Mouse (Mus musculus) limb, embryonic 14.5 days (tissue): ENCODE data around the gene Arhgap21. TPM values are rescaled to one million over a fixed set of nuclear protein-coding genes. Genes with fewer than 3 reads are reported as not detected.

Source experiments
- ATAC-seq: fragments of 200-750 bp; cut with Nextera tagmentation; 2 replicates; pipeline ENCODE4 v1.8.0; 2017; ENCODE audit warnings: low read depth, moderate number of reproducible peaks, moderate TSS enrichment; ENCODE audit not compliant: low FRiP score
- DNase-seq: peaks from one replicate; pipeline ENCODE4 v3.0.0-alpha.2; 2015; ENCODE audit warnings: low spot score
- H3K27ac ChIP-seq: fragments of 300-500 bp; sonication (generic); replicated peaks from 2 replicates; pipeline ENCODE4 v1.5.1; 2014; ENCODE audit warnings: low read depth, mild to moderate bottlenecking, low read length, moderate library complexity, mixed read lengths
- H3K27me3 ChIP-seq: fragments of 300-500 bp; sonication (generic); 2 replicates; pipeline ENCODE4 v1.6.1; 2014; ENCODE audit warnings: low read length, mixed read lengths; ENCODE audit not compliant: control insufficient read depth, insufficient read depth
- H3K36me3 ChIP-seq: fragments of 300-500 bp; sonication (generic); 2 replicates; pipeline ENCODE4 v1.6.1; 2014; ENCODE audit warnings: mild to moderate bottlenecking, low read length, moderate library complexity, mixed read lengths; ENCODE audit not compliant: control insufficient read depth, insufficient read depth
- H3K4me1 ChIP-seq: fragments of 300-500 bp; sonication (generic); 2 replicates; pipeline ENCODE4 v1.6.1; 2014; ENCODE audit warnings: antibody characterized with exemption, low read length, mixed read lengths; ENCODE audit not compliant: control insufficient read depth, insufficient read depth
- H3K4me2 ChIP-seq: fragments of 300-500 bp; sonication (generic); replicated peaks from 2 replicates; pipeline ENCODE4 v1.6.1; 2014; ENCODE audit warnings: low read depth, mild to moderate bottlenecking, low read length, moderate library complexity; ENCODE audit not compliant: severe bottlenecking
- H3K4me3 ChIP-seq: fragments of 300-500 bp; sonication (generic); replicated peaks from 2 replicates; pipeline ENCODE4 v1.5.1; 2014; ENCODE audit warnings: low read length
- H3K9ac ChIP-seq: fragments of 300-500 bp; sonication (generic); 2 replicates; pipeline ENCODE4 v1.6.1; 2014; ENCODE audit warnings: mild to moderate bottlenecking, low read depth, low read length, moderate library complexity; ENCODE audit not compliant: severe bottlenecking
- H3K9me3 ChIP-seq: fragments of 300-500 bp; sonication (generic); 2 replicates; pipeline ENCODE4 v1.6.1; 2016; ENCODE audit warnings: low read length; ENCODE audit not compliant: control insufficient read depth
- POLR2A ChIP-seq: fragments of 200-500 bp; IDR thresholded peaks from 2 replicates; pipeline ENCODE4 v1.8.0; 2012; ENCODE audit warnings: inconsistent platforms, mild to moderate bottlenecking, moderate library complexity, borderline replicate concordance; ENCODE audit not compliant: insufficient read depth, insufficient read length; ENCODE audit errors: extremely low read depth
- WGBS: fragments of 180-500 bp; shearing (Covaris S2); extraction: QIAGEN DNeasy Blood & Tissue Kit; methylation state at CpG from one replicate; pipeline ENCODE4 v1.1.7; 2014; 5-methylcytosine and 5-hydroxymethylcytosine counted together
- polyA plus RNA-seq, 2 experiments: library from polyadenylated mRNA; depleted of rRNA in 1 of 2; stranded (reverse) in 1 of 2; unstranded in 1 of 2; fragments of >200 nt; fragmentation: Nextera tagmentation in 1 of 2; extraction: Ambion mirVana in 1 of 2; gene quantifications; 2 replicates each; pipeline versions ENCODE4 v1.2.1 to v1.2.3; 2012 to 2014

The Arhgap21 gene
- polyA plus RNA-seq, 2 experiments = 19.6 to 29.2 TPM

DNA sequence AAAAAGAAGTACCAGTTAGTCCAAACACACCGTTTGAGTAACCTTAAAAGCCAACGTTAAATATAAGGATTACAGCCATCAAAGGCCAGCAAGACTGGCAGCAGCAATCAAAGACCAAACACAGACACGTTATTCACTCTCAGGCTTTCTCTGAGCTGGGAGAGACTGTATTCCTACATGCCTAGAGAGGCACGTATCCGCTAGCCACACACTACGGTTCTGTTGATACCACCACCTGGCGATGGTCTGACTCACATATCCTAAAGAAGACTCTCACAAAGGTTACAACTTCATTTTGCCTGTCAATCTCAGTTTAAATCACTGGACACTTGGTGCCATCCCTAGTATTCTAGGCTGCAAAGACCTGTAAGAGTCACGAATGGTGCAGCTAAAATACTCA is 13.3 kb downstream of the Arhgap21 start:
- no peak overlapping the region for H3K4me2 ChIP-seq
- no peaks in the 10 kb centered on the region for H3K27me3 ChIP-seq
- no peaks in the 10 kb centered on the region for H3K9me3 ChIP-seq
- TF ChIP-seq POLR2A = no peak
- no peak for ATAC-seq
- no peak overlapping the region for H3K9ac ChIP-seq
- no peaks in the 10 kb centered on the region for H3K36me3 ChIP-seq
- 74% methylated on average over 8 of the region's 8 CpGs for WGBS
- no peak overlapping the region for H3K27ac ChIP-seq
- peaks cover 3% of the 10 kb centered on the region for H3K4me1 ChIP-seq
- no peak overlapping the region for H3K4me3 ChIP-seq
- no peak for DNase-seq

DNA sequence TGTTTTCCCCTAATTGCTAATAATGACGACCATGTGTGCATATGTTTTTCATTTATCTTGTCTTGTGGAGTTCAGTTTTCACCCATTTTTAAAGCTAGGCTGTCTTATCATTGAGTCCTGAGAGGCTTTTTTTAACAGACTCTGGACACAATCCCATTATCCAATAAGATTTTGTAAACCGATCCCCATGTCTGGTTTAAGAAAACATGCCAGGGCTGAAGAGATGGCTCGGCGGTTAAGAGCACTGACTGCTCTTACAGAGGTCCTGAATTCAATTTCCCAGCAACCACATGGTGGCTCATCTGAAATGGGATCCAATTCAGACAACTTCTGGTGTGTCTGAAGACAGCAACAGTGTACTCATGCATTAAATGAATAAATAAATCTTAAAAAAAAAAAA is 16.0 kb downstream of the Arhgap21 start:
- 34% methylated on average over 4 of the region's 4 CpGs for WGBS
- H3K36me3 ChIP-seq = no peaks in the 10 kb centered on the region
- H3K27me3 ChIP-seq = no peaks in the 10 kb centered on the region
- no peak for DNase-seq
- H3K4me2 ChIP-seq = no peak overlapping the region
- no peak overlapping the region for H3K9ac ChIP-seq
- no peak for ATAC-seq
- no peak overlapping the region for H3K27ac ChIP-seq
- TF ChIP-seq POLR2A = no peak
- H3K4me1 ChIP-seq = no peaks in the 10 kb centered on the region
- H3K4me3 ChIP-seq = no peak overlapping the region
- no peaks in the 10 kb centered on the region for H3K9me3 ChIP-seq

DNA sequence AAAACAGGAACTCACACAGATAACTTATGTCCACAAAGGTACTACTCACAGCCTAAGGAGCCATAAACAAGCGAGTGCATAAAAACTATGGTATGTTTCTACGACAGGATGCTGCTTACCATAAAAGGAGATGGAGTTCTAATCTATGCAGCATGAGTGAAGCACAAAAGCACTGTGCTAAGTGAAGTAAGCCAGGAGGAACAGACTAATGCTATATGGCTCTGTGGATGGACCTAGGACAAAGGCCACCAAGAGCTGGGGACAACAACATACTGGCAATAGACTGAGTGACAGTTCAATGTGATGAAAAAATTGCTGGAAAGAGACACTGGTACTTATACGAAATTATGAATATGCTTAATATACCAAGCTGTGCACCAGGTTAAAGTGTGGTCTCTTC is 19.5 kb downstream of the Arhgap21 start:
- Histone ChIP-seq H3K9ac (no peak overlapping the region), H3K36me3 (no peaks in the 10 kb centered on the region), H3K27me3 (no peaks in the 10 kb centered on the region), H3K27ac (no peak overlapping the region), H3K4me2 (no peak overlapping the region), H3K4me3 (no peak overlapping the region), H3K9me3 (no peaks in the 10 kb centered on the region), H3K4me1 (no peaks in the 10 kb centered on the region)
- no peak for ATAC-seq
- WGBS = 72% methylated on average over 3 of the region's 3 CpGs
- DNase-seq = no peak
- TF ChIP-seq POLR2A = no peak

DNA sequence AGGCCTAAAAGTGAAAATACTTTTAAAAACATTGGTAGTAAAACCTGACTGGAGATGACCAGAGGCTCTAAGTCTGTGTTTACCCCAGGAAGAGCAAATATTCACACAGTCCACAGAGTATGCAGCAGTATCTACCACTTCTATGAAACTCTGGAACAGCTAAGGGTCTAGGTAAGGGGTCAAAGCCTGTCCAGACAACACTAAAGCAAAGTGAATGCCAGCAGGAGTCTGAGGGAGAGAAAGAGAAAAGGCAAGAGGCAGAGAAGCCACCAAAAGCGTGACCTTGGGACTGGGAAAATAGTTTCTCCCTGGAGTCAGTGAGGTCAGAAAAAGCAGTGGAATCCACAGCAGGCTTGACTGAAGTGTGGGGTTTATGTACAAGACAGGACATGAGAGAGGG is 21.6 kb downstream of the Arhgap21 start:
- Histone ChIP-seq H3K4me2 (no peak overlapping the region), H3K4me3 (no peak overlapping the region), H3K27me3 (no peaks in the 10 kb centered on the region), H3K27ac (no peak overlapping the region), H3K9ac (no peak overlapping the region), H3K9me3 (no peaks in the 10 kb centered on the region), H3K36me3 (no peaks in the 10 kb centered on the region), H3K4me1 (0 out of 2 replicates have a peak, but pooled peaks cover under 1% of the 10 kb centered on the region)
- DNase-seq (no peak), ATAC-seq (no peak)
- no peak for TF ChIP-seq POLR2A
- 74% methylated on average over 1 of the region's 1 CpGs for WGBS

- Histone ChIP-seq H3K4me1 (0 out of 2 replicates have a peak, but pooled peaks cover 8% of the 10 kb centered on the region), H3K9ac (no peak overlapping the region), H3K27me3 (no peaks in the 10 kb centered on the region), H3K4me3 (no peak overlapping the region), H3K9me3 (no peaks in the 10 kb centered on the region), H3K4me2 (no peak overlapping the region), H3K36me3 (no peaks in the 10 kb centered on the region), H3K27ac (no peak overlapping the region)
- 92% methylated on average over 5 of the region's 5 CpGs for WGBS
- DNase-seq (no peak), ATAC-seq (no peak)
- no peak for TF ChIP-seq POLR2A
Observed at GRCm38 (mm10) chr2:20945596-20945995, 23.1 kb downstream of the Arhgap21 start.
